Mouse (Mus musculus): Measurements from ENCODE around the gene Cd72. TPM values are rescaled to one million over a fixed set of nuclear protein-coding genes. Genes with fewer than 3 reads are reported as not detected.

The Cd72 gene
- total and polyA plus RNA-seq, 3 experiments = 24.0 to 61.4 (median 55.9) TPM

DNA sequence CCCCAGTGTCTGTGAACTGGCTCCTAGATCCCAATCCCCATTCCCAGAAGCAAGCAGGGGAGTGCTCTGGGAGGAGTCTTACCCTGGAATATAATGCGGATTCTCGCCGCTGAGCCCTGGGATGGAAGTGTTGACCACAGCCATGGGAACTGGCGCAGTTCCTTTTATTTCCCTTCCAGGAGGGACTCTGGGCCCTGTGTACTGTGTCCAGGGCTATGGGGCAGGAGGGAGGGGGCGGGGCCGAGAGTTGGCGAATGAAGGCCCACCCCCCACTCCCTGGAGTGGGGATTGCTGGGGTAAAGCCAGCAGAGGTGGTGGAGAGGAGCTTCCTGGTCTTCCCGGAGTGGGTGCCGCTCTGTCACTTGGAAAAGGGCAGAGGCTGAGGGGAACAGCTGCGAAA lies 25.5 kb downstream of the Cd72 start, which contains the start of gene Fam166b:
Gene Fam166b (minus strand): TSS at position 189 of the 400 bp plus-strand sequence.
- Histone ChIP-seq H3K4me1 (ENCODE audit: control insufficient read depth in 1 of 2, insufficient read depth in 2 of 2) (peaks cover 0 to 30% of the 10 kb centered on the region in 2 experiments; a peak in 2 of 4 replicates), H3K27me3 (replicated peaks) (peaks cover 63% of the 10 kb centered on the region), H3K4me2 (ENCODE audit: insufficient read depth, low read depth, poor library complexity, severe bottlenecking) (no peak within 1 kb of the TSS), H3K9ac (ENCODE audit: insufficient read depth, low read depth) (no peak within 1 kb of the TSS), H3K36me3 (replicated peaks in 1 of 2; ENCODE audit: control insufficient read depth in 1 of 2, insufficient read depth in 1 of 2, low read length in 1 of 2) (no peaks in the 10 kb centered on the region), H3K79me2 (replicated peaks; ENCODE audit: control insufficient read depth, extremely low read depth, insufficient read depth, poor library complexity, severe bottlenecking) (no peaks in the 10 kb centered on the region), H3K4me3 (replicated peaks in 1 of 3; ENCODE audit: low read depth in 2 of 3, low read length in 2 of 3, poor library complexity in 1 of 3) (no peak within 1 kb of the TSS), H3K27ac (ENCODE audit: insufficient read depth, low read depth) (no peak within 1 kb of the TSS), H3K9me3 (replicated peaks; ENCODE audit: low read length) (no peaks in the 10 kb centered on the region)
- dilution Hi-C loops (cut with MboI; ENCODE audit: extremely low pct_ligation_motif_present, extremely low pct_unique_long_range_greater_than_20kb, low sequenced_read_pairs) (no loop called here), in situ Hi-C loops (cut with MboI; ENCODE audit: low pct_ligation_motif_present, low pct_unique_long_range_greater_than_20kb, low sequenced_read_pairs) (no loop called here)
- TF ChIP-seq UBTF (IDR thresholded peaks at IDR 0.05; ENCODE audit: low read depth, low read length) (no peak), CTCF (conservative IDR thresholded peaks at IDR 0.05 in 1 of 2, IDR thresholded peaks at IDR 0.05 in 1 of 2; ENCODE audit: low read depth in 2 of 2, low read length in 2 of 2) (no peak), ZMIZ1 (IDR thresholded peaks at IDR 0.05; ENCODE audit: low read depth, low read length) (no peak), ZNF384 (IDR thresholded peaks at IDR 0.05; ENCODE audit: low read depth, low read length) (no peak), EP300 (IDR thresholded peaks at IDR 0.05; ENCODE audit: low read length) (no peak)
- no peak for DNase-seq (ENCODE audit: extremely low read depth)

GRCm38 (mm10) chr4:43428180-43428861 lies 26.1 kb downstream of the Cd72 start:
- no peak overlapping the region for H3K27ac ChIP-seq (ENCODE audit: insufficient read depth, low read depth)
- H3K4me3 ChIP-seq (replicated peaks in 1 of 3; ENCODE audit: low read depth in 2 of 3, low read length in 2 of 3, poor library complexity in 1 of 3) = no peak overlapping the region
- in situ Hi-C loops (cut with MboI; ENCODE audit: low pct_ligation_motif_present, low pct_unique_long_range_greater_than_20kb, low sequenced_read_pairs) = no loop called here
- H3K4me1 ChIP-seq (ENCODE audit: control insufficient read depth in 1 of 2, insufficient read depth in 2 of 2) = peaks cover 0 to 26% of the 10 kb centered on the region in 2 experiments; a peak in 2 of 4 replicates
- H3K9me3 ChIP-seq (replicated peaks; ENCODE audit: low read length) = no peaks in the 10 kb centered on the region
- no peak overlapping the region for H3K9ac ChIP-seq (ENCODE audit: insufficient read depth, low read depth)
- no peak for DNase-seq (ENCODE audit: extremely low read depth)
- peaks cover 68% of the 10 kb centered on the region for H3K27me3 ChIP-seq (replicated peaks)
- no peak overlapping the region for H3K4me2 ChIP-seq (ENCODE audit: insufficient read depth, low read depth, poor library complexity, severe bottlenecking)
- dilution Hi-C loops (cut with MboI; ENCODE audit: extremely low pct_ligation_motif_present, extremely low pct_unique_long_range_greater_than_20kb, low sequenced_read_pairs) = no loop called here
- TF ChIP-seq NRF1 (IDR thresholded peaks at IDR 0.05; ENCODE audit: low read depth, low read length) (no peak), JUND (conservative IDR thresholded peaks at IDR 0.05; ENCODE audit: low read depth, low read length) (no peak), RCOR1 (conservative IDR thresholded peaks at IDR 0.05; ENCODE audit: low read depth, low read length) (no peak), POLR2AphosphoS2 (IDR thresholded peaks at IDR 0.05; ENCODE audit: low read depth, low read length) (no peak), MAX (IDR thresholded peaks at IDR 0.05; ENCODE audit: low read length) (no peak), EP300 (IDR thresholded peaks at IDR 0.05; ENCODE audit: low read length) (no peak), MEF2A (IDR thresholded peaks at IDR 0.05; ENCODE audit: borderline replicate concordance, low read depth, low read length) (no peak), POLR2A (IDR thresholded peaks at IDR 0.05; ENCODE audit: low read depth, low read length) (no peak), E2F4 (IDR thresholded peaks at IDR 0.05; ENCODE audit: insufficient replicate concordance, low read depth, low read length) (no peak), USF1 (IDR thresholded peaks at IDR 0.05; ENCODE audit: low read depth, low read length) (no peak), CHD1 (IDR thresholded peaks at IDR 0.05; ENCODE audit: low read depth, low read length) (no peak), PAX5 (IDR thresholded peaks at IDR 0.05; ENCODE audit: low read length) (no peak), RAD21 (IDR thresholded peaks at IDR 0.05; ENCODE audit: low read depth, low read length) (no peak), ZMIZ1 (IDR thresholded peaks at IDR 0.05; ENCODE audit: low read depth, low read length) (no peak), TCF12 (IDR thresholded peaks at IDR 0.05; ENCODE audit: low read depth, low read length) (no peak), SMC3 (IDR thresholded peaks at IDR 0.05; ENCODE audit: low read depth, low read length) (no peak), ELF1 (IDR thresholded peaks at IDR 0.05; ENCODE audit: low read depth, low read length) (no peak)
- no peaks in the 10 kb centered on the region for H3K36me3 ChIP-seq (replicated peaks in 1 of 2; ENCODE audit: control insufficient read depth in 1 of 2, insufficient read depth in 1 of 2, low read length in 1 of 2)
- no peaks in the 10 kb centered on the region for H3K79me2 ChIP-seq (replicated peaks; ENCODE audit: control insufficient read depth, extremely low read depth, insufficient read depth, poor library complexity, severe bottlenecking)
